Mouse (Mus musculus): Measurements from ENCODE around the gene Rab3b. TPM values are rescaled to one million over a fixed set of nuclear protein-coding genes. Genes with fewer than 3 reads are reported as not detected.

Rab3b gene
- under 1 TPM; 0.25 to 0.47 TPM for total RNA-seq (2021)
- long read RNA-seq, experiment 1: 0 reads
- long read RNA-seq, experiment 2: 0 reads

- intact Hi-C loops (cut with DNase I; ENCODE audit: low total_unique reads): loop anchor here (10.0 kb wide), 1 partner anchor 286 kb away; no protein-coding TSS in a partner anchor
- peak; percentile 28 for DNase-seq
Observed at GRCm38 (mm10) chr4:108878963-108879822, at the start of gene Rab3b. Rab3b (plus strand) TSS chr4:108879063.

GRCm38 (mm10) chr4:108830698-108831097, 48.2 kb upstream of the Rab3b start:
- no peak for DNase-seq
- intact Hi-C loops (cut with DNase I; ENCODE audit: low total_unique reads): no loop called here

GRCm38 (mm10) chr4:108832916-108833827, 45.7 kb upstream of the Rab3b start, which contains the start of gene Btf3l4:
Btf3l4 (minus strand) TSS chr4:108833614.
- intact Hi-C loops (cut with DNase I; ENCODE audit: low total_unique reads): no loop called here
- DNase-seq: peak; percentile 92

- DNase-seq: no peak
- intact Hi-C loops (cut with DNase I; ENCODE audit: low total_unique reads): no loop called here
Observed at GRCm38 (mm10) chr4:108833828-108834114, 45.1 kb upstream of the Rab3b start.

- intact Hi-C loops (cut with DNase I; ENCODE audit: low total_unique reads): no loop called here
Observed at GRCm38 (mm10) chr4:108834115-108834970, 44.5 kb upstream of the Rab3b start, which contains the start of gene Txndc12. Txndc12 (plus strand) TSS chr4:108834601.

GRCm38 (mm10) chr4:108834971-108835311, 43.9 kb upstream of the Rab3b start:
- no peak for DNase-seq
- intact Hi-C loops (cut with DNase I; ENCODE audit: low total_unique reads): no loop called here

More at GRCm38 (mm10) chr4:108834115-108834970, 44.5 kb upstream of the Rab3b start, which contains the start of gene Txndc12:
- DNase-seq: peak; percentile 86

GRCm38 (mm10) chr4:108835496-108835895, 43.4 kb upstream of the Rab3b start:
- DNase-seq: no peak
- intact Hi-C loops (cut with DNase I; ENCODE audit: low total_unique reads): no loop called here

- no peak for DNase-seq
- intact Hi-C loops (cut with DNase I; ENCODE audit: low total_unique reads): no loop called here
Observed at GRCm38 (mm10) chr4:108838031-108838430, 40.8 kb upstream of the Rab3b start.

- DNase-seq: no peak
- intact Hi-C loops (cut with DNase I; ENCODE audit: low total_unique reads): no loop called here
Observed at GRCm38 (mm10) chr4:108841920-108842578, 36.8 kb upstream of the Rab3b start.

GRCm38 (mm10) chr4:108843336-108843735, 35.5 kb upstream of the Rab3b start:
- intact Hi-C loops (cut with DNase I; ENCODE audit: low total_unique reads): no loop called here
- no peak for DNase-seq

GRCm38 (mm10) chr4:108845824-108846569, 32.9 kb upstream of the Rab3b start:
- no peak for DNase-seq
- intact Hi-C loops (cut with DNase I; ENCODE audit: low total_unique reads): no loop called here

GRCm38 (mm10) chr4:108847715-108848504, 31.0 kb upstream of the Rab3b start, which contains the start of gene Kti12:
Kti12 (plus strand) TSS chr4:108847785.
- intact Hi-C loops (cut with DNase I; ENCODE audit: low total_unique reads): no loop called here
- DNase-seq: peak; percentile 84

- intact Hi-C loops (cut with DNase I; ENCODE audit: low total_unique reads): no loop called here
- peak; percentile 39 for DNase-seq
Observed at GRCm38 (mm10) chr4:108848505-108848848, 30.4 kb upstream of the Rab3b start, which contains the start of gene A730015C16Rik. A730015C16Rik (minus strand) TSS chr4:108848619.

GRCm38 (mm10) chr4:108866806-108867205, 12.1 kb upstream of the Rab3b start:
- intact Hi-C loops (cut with DNase I; ENCODE audit: low total_unique reads): no loop called here
- DNase-seq: no peak

- peak; percentile 61 for DNase-seq
- intact Hi-C loops (cut with DNase I; ENCODE audit: low total_unique reads): loop anchor here (5.0 to 10.0 kb wide), 2 partner anchors 107 to 295 kb away; no protein-coding TSS in a partner anchor
Observed at GRCm38 (mm10) chr4:108869730-108870374, 9.0 kb upstream of the Rab3b start.

GRCm38 (mm10) chr4:108873746-108874145, 5.1 kb upstream of the Rab3b start:
- no peak for DNase-seq
- intact Hi-C loops (cut with DNase I; ENCODE audit: low total_unique reads): loop anchor here (5.0 to 10.0 kb wide), 2 partner anchors 104 to 291 kb away; no protein-coding TSS in a partner anchor

- intact Hi-C loops (cut with DNase I; ENCODE audit: low total_unique reads): loop anchor here (10.0 kb wide), 1 partner anchor 287 kb away; no protein-coding TSS in a partner anchor
- DNase-seq: no peak
Observed at GRCm38 (mm10) chr4:108877901-108878300, 962 bp upstream of the Rab3b start.
